Mouse (Mus musculus): Measurements from ENCODE around the gene Bcr.

- TF ChIP-seq EP300 (optimal IDR thresholded peaks at IDR 0.05) (no peak), CTCF (IDR thresholded peaks at IDR 0.05; ENCODE audit: low read depth) (no peak)
Observed at GRCm38 (mm10) chr10:75091478-75092152, 31.2 kb downstream of the Bcr start.

Data from stomach, postnatal 0 days (tissue).